Mouse (Mus musculus) liver, adult 2 months (tissue): ENCODE results near the gene Cd40. TPM values are rescaled to one million over a fixed set of nuclear protein-coding genes. Genes with fewer than 3 reads are reported as not detected.
A peak's percentile ranks its signal among the peaks of the same experiment; 100 is the strongest.

Experiments
- DNase-seq: peaks from one replicate; pipeline ENCODE4 v3.0.0-alpha.2; 2011; ENCODE audit warnings: low read depth, low spot score; ENCODE audit errors: extremely low read depth
- H3K27ac ChIP-seq: fragments of 200-500 bp; replicated peaks from 2 replicates; pipeline ENCODE4 v1.5.1; 2012; ENCODE audit warnings: low read depth, mild to moderate bottlenecking, control low read depth, inconsistent platforms, low read length; ENCODE audit not compliant: insufficient read depth
- H3K27me3 ChIP-seq: fragments of 200-500 bp; 2 replicates; pipeline ENCODE4 v1.6.1; 2012; ENCODE audit warnings: mild to moderate bottlenecking, moderate library complexity, low read length, inconsistent platforms; ENCODE audit not compliant: control insufficient read depth, insufficient read depth
- H3K36me3 ChIP-seq: fragments of 200-500 bp; 2 replicates; pipeline ENCODE4 v1.6.1; 2012; ENCODE audit warnings: low read length, inconsistent platforms; ENCODE audit not compliant: control insufficient read depth, insufficient read depth
- H3K4me1 ChIP-seq: fragments of 200-500 bp; 2 replicates; pipeline ENCODE4 v1.6.1; 2011; ENCODE audit warnings: low read length; ENCODE audit not compliant: control insufficient read depth, insufficient read depth
- H3K4me3 ChIP-seq: fragments of 200-500 bp; 2 replicates; pipeline ENCODE4 v1.5.1; 2011; ENCODE audit warnings: low read depth, mild to moderate bottlenecking, control low read depth, low read length, moderate library complexity; ENCODE audit not compliant: insufficient read depth
- H3K79me2 ChIP-seq: fragments of 200-500 bp; 2 replicates; pipeline ENCODE4 v1.6.1; 2012; ENCODE audit warnings: inconsistent platforms, mild to moderate bottlenecking, low read length, moderate library complexity; ENCODE audit not compliant: control insufficient read depth, insufficient read depth
- H3K9ac ChIP-seq: fragments of 200-500 bp; 2 replicates; pipeline ENCODE4 v1.6.1; 2012; ENCODE audit warnings: low read depth, mild to moderate bottlenecking, control low read depth, inconsistent platforms, low read length
- CTCF ChIP-seq: fragments of 200-500 bp; IDR thresholded peaks from 2 replicates; pipeline ENCODE4 v1.5.1; 2011; ENCODE audit warnings: low read depth, low read length, control low read depth
- POLR2A ChIP-seq: fragments of 200-500 bp; IDR thresholded peaks from 2 replicates; pipeline ENCODE4 v1.6.1; 2011; ENCODE audit warnings: low read length, control low read depth; ENCODE audit not compliant: insufficient read depth; ENCODE audit errors: extremely low read depth
- WGBS: fragments of 180-500 bp; shearing (Covaris S2); methylation state at CpG from one replicate; pipeline ENCODE4 v1.1.7; 2018; 5-methylcytosine and 5-hydroxymethylcytosine counted together
- polyA plus RNA-seq: library from polyadenylated mRNA; depleted of rRNA; stranded (reverse); fragments of >200 nt; gene quantifications from 2 replicates; pipeline ENCODE4 v1.2.3, GENCODE M21; 2012
- total RNA-seq: library from RNA; depleted of rRNA; stranded (reverse); fragments of >200 nt; gene quantifications from 2 replicates; pipeline ENCODE4 v1.2.3, GENCODE M21; 2014

Cd40 gene
- total and polyA plus RNA-seq, 2 experiments = 0.74 to 1.0 TPM

DNA sequence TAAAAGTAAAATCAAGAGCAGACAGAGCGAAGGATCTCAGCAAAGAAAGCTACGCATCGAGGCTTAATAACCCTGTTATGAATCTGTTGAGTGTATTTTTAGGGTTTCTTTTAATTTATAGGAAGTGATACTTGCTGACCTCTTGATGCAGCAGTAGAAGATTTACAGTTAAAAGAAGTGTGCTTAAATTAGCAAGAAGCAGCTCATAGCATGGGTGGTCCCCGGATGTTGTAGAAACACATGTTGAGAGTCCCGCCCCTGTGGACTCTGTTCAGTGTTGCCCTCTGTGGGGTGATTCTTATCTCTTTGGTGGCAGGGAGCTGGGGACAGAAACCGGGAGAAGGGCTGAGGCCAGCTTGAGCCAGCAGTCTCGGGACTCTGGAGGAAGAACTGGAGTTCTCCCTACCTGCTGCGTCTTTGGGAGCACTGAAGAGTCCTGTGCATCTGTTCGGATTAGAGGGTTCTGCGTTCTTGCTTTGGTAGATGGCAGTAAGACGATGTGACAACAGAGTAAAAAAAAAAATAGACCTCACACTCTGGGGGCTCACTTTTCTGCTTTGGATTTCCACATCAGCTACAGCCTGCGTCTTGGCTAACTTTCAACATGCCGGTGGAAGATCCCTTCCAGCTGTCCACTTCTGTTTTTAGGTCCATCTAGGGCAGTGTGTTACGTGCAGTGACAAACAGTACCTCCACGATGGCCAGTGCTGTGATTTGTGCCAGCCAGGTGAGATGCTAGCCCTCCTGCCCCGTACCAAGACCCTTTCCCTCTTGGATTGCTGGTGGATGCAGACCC, 6.4 kb downstream of the Cd40 start:
- H3K27ac ChIP-seq = no peak overlapping the region; the same call in 1 of the 2 replicates
- no peak overlapping the region for H3K4me3 ChIP-seq
- no peaks in the 10 kb centered on the region for H3K36me3 ChIP-seq
- H3K79me2 ChIP-seq = no peaks in the 10 kb centered on the region
- WGBS = 55% methylated on average over 16 of the region's 16 CpGs
- no peaks in the 10 kb centered on the region for H3K27me3 ChIP-seq
- DNase-seq = peak; percentile 3
- H3K4me1 ChIP-seq = no peaks in the 10 kb centered on the region
- TF ChIP-seq CTCF (no peak), POLR2A (no peak)
- H3K9ac ChIP-seq = no peak overlapping the region

DNA sequence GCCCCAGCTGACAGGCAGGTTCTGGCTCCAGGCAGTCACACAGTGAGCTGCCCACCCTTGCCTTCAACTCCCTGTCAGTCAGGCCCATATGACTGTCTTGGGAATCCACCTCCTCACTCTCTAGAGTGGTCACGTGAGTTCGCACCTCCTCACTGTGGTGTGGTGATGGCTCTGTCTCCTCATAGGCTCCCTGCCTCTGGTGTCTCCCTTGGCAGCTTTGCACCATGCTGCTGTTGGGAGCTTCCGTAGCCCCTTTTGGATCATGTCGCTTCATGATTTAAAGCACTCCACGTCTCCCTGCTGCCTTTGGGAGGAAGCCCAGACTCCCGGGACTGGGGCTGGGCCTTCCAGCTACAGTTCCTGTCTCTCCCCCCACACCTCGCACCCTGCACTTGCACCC, 9.1 kb downstream of the Cd40 start:
- no peak overlapping the region for H3K27ac ChIP-seq
- H3K4me3 ChIP-seq = no peak overlapping the region
- no peak for TF ChIP-seq POLR2A
- no peak for TF ChIP-seq CTCF
- H3K4me1 ChIP-seq = no peaks in the 10 kb centered on the region
- WGBS = 89% methylated on average over 7 of the region's 7 CpGs
- no peaks in the 10 kb centered on the region for H3K79me2 ChIP-seq
- no peaks in the 10 kb centered on the region for H3K36me3 ChIP-seq
- H3K27me3 ChIP-seq = no peaks in the 10 kb centered on the region
- H3K9ac ChIP-seq = no peak overlapping the region
- no peak for DNase-seq

DNA sequence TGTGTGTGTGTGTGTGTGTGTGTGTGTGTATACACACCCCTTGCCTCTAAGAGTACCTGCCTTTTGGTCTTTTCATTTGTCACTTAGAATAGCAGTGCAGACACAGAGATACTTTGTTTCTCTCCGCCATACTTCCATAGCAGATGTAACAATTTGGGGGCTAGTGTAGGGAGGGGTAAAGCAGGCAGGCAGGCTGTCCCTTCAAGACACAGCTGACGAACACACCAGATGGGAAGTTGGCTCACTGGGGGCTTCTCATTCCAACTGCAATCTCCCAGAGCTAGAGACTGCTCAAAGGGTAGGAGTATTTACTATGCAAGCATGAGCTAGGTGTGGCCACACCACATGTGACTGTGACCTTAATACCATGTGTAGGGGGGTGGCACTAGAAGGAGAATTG, 13.4 kb downstream of the Cd40 start:
- TF ChIP-seq POLR2A (no peak), CTCF (no peak)
- H3K9ac ChIP-seq = no peak overlapping the region
- no peaks in the 10 kb centered on the region for H3K36me3 ChIP-seq
- H3K27ac ChIP-seq = no peak overlapping the region
- H3K27me3 ChIP-seq = no peaks in the 10 kb centered on the region
- DNase-seq = no peak
- H3K79me2 ChIP-seq = no peaks in the 10 kb centered on the region
- no peaks in the 10 kb centered on the region for H3K4me1 ChIP-seq
- no peak overlapping the region for H3K4me3 ChIP-seq
- 91% methylated on average over 2 of the region's 2 CpGs for WGBS

DNA sequence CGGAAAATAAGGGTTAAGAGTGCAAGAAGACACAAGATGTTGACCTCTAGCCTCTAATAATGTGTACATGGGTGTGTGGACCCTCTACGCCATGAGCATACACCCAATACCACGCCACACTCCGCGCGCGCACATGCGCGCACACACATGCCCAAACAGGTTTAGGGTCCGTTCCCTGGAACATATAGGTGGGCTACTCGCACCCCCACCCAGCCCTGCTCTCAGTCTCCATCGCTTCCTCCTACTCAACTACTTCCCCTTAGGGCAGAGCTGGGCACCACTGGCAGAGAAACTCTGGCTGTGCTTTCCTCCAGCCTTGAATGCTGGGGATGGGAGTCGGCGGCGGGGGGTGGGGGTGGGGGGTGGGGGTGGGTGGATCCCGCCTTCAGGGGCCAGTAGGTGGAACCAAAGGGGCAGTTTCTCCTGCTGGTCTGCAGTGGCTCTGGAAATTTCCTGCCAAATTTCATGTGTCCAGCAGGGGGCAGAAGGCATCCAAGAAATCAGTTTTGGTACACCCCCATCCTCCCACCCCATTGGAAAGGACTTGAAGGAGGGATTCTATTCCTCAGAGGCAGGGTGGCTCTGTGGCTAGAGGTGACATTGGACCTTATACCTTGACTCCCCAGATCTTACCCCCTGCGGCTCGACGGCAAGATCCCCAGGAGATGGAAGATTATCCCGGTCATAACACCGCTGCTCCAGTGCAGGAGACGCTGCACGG, 14.8 kb downstream of the Cd40 start:
- H3K27me3 ChIP-seq = no peaks in the 10 kb centered on the region
- H3K4me1 ChIP-seq = no peaks in the 10 kb centered on the region
- H3K36me3 ChIP-seq = no peaks in the 10 kb centered on the region
- peak; percentile 10 for DNase-seq
- WGBS = 30% methylated on average over 23 of the region's 23 CpGs
- TF ChIP-seq CTCF (peak; percentile 59), POLR2A (no peak)
- H3K9ac ChIP-seq = no peak overlapping the region
- H3K27ac ChIP-seq = no peak overlapping the region
- no peak overlapping the region for H3K4me3 ChIP-seq
- no peaks in the 10 kb centered on the region for H3K79me2 ChIP-seq

DNA sequence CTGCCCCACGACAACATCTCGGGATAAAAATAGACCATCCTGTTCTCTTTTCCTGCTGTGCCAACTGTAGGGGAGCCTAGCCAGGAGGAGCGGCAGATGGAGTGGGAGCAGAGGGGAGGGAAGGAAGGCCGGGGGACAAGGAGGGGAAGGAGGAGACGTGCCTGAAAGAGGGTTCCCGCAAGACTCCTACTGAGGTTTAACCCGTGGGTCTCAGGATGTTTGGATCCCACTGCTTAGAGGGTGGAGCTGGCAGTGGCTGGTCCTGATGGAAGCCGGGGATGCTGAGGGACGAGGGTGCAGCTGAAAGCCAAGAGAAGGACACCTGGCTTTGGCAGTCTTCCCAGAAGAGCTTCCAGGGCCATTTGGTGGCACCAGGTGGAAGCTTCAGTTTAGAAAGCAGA, 18.0 kb downstream of the Cd40 start:
- no peak overlapping the region for H3K9ac ChIP-seq
- no peak overlapping the region for H3K27ac ChIP-seq
- no peaks in the 10 kb centered on the region for H3K36me3 ChIP-seq
- WGBS = 30% methylated on average over 9 of the region's 9 CpGs
- DNase-seq = no peak
- no peaks in the 10 kb centered on the region for H3K4me1 ChIP-seq
- peaks cover 3% of the 10 kb centered on the region; the same call in 1 of the 2 replicates for H3K27me3 ChIP-seq
- no peak for TF ChIP-seq CTCF
- TF ChIP-seq POLR2A = no peak
- no peak overlapping the region for H3K4me3 ChIP-seq
- no peaks in the 10 kb centered on the region for H3K79me2 ChIP-seq
